ENCODE assay signal across 9 mouse cellular contexts in the genomic region with DNA sequence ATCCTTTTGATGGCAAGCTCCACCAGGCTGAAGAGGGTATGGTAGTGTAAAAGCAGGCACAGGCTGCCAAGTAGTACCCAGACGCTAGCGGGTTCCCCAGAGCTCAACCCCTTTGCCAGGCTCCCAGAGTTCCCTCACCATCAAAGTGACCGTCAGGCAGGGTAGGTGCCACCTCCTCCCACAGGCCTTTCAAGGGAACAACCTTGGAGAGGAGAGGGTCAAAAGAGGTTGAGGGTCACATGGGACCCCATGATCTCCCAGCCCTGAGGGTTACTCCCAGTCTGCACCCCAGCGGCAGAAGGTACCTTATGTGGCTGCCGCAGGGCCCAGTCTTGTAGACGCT. TPM values are rescaled to one million over a fixed set of nuclear protein-coding genes. Genes with fewer than 3 reads are reported as not detected.
DNase-seq lines count a peak whose midpoint lies in the region; ATAC-seq lines count a peak whose summit lies in the region.
"Had no signal": no experiment of that assay in that cellular context is flagged by ENCODE, and none has a peak within 500 bp of the region (broad histone marks: within the 10 kb centered on the region; RNA-seq: fewer than 3 reads in every experiment).

No protein-coding gene starts in this region.

- peak overlapping the region; percentile 48 for H3K9ac ChIP-seq in neural tube, embryonic 11.5 days (ENCODE audit: low read length)
- peak overlapping the region; percentile 75 for H3K9ac ChIP-seq in liver, embryonic 13.5 days

- no peak overlapping the region for H3K27ac ChIP-seq in neural tube, embryonic 11.5 days (ENCODE audit: low read depth, low read length)
- H3K27ac ChIP-seq in liver, embryonic 13.5 days, result peak overlapping the region; percentile 15; the same call in 1 of the 2 replicates

- DNase-seq in adrenal gland, postnatal 10 days, result peak; percentile 54
- DNase-seq in adrenal gland, postnatal 4 days (ENCODE audit: low spot score in 2 of 2), result no peak
- no peak for DNase-seq in neural tube, embryonic 11.5 days (ENCODE audit: low spot score)
- DNase-seq in neural tube, embryonic 10.5 days (ENCODE audit: extremely low spot score, low spot score), result no peak
- DNase-seq in liver, embryonic 13.5 days, result no peak
- DNase-seq in frontal cortex, postnatal 14 days (ENCODE audit: low spot score in 2 of 2), result no peak
- no peak for DNase-seq in spleen, postnatal 4 days (ENCODE audit: low spot score in 2 of 2)
- DNase-seq in thymus, postnatal 25 days, result no peak

- 78% methylated on average over 6 of the region's 6 CpGs for WGBS in neural tube, embryonic 11.5 days
- WGBS in liver, embryonic 13.5 days (ENCODE audit: insufficient replicate concordance), result 82% methylated on average over 6 of the region's 6 CpGs

- H3K4me2 ChIP-seq in neural tube, embryonic 11.5 days (ENCODE audit: low read depth), result peak overlapping the region; percentile 65
- H3K4me2 ChIP-seq in liver, embryonic 13.5 days, result peak overlapping the region; percentile 81

- no peaks in the 10 kb centered on the region for H3K9me3 ChIP-seq in neural tube, embryonic 11.5 days (ENCODE audit: control insufficient read depth, low read length)
- H3K9me3 ChIP-seq in liver, embryonic 13.5 days (replicated peaks), result no peaks in the 10 kb centered on the region
- H3K9me3 ChIP-seq: megakaryocyte, embryonic 14.5 days had no signal

- ATAC-seq in neural tube, embryonic 11.5 days (ENCODE audit: insufficient read depth, low FRiP score, low TSS enrichment), result no peak
- ATAC-seq in liver, embryonic 13.5 days (ENCODE audit: low read depth), result no peak

- peaks cover 15% of the 10 kb centered on the region for H3K4me1 ChIP-seq in neural tube, embryonic 11.5 days (ENCODE audit: control insufficient read depth, insufficient read depth, low read length)
- H3K4me1 ChIP-seq in liver, embryonic 13.5 days (replicated peaks), result peaks cover 70% of the 10 kb centered on the region

- peaks cover 12% of the 10 kb centered on the region for H3K36me3 ChIP-seq in neural tube, embryonic 11.5 days (ENCODE audit: control insufficient read depth, insufficient read depth, low read length)
- peaks cover 49% of the 10 kb centered on the region for H3K36me3 ChIP-seq in liver, embryonic 13.5 days

- H3K4me3 ChIP-seq in neural tube, embryonic 11.5 days (ENCODE audit: low read depth, low read length), result peak overlapping the region; percentile 43
- peak overlapping the region; percentile 60 for H3K4me3 ChIP-seq in liver, embryonic 13.5 days (replicated peaks)

- no peaks in the 10 kb centered on the region for H3K27me3 ChIP-seq in neural tube, embryonic 11.5 days (ENCODE audit: control insufficient read depth, insufficient read depth, low read length)
- H3K27me3 ChIP-seq in liver, embryonic 13.5 days, result no peaks in the 10 kb centered on the region
- H3K27me3 ChIP-seq: megakaryocyte, embryonic 14.5 days had no signal

RNA-seq across cellular contexts. Expression of gene Gamt, which starts 1.4 kb away (rescaled TPM):
- 100 to 1,000 TPM; 164 to 167 TPM for total RNA-seq in adrenal gland, postnatal 10 days (2021)
- total RNA-seq in adrenal gland, postnatal 4 days (2021), result 100 to 1,000 TPM; 181 to 214 TPM
- 35.1 and 37.7 TPM in 2 replicates for polyA plus RNA-seq in neural tube, embryonic 11.5 days (2014; fragmentation: Nextera tagmentation; extraction: Ambion mirVana)
- polyA plus RNA-seq in liver, embryonic 13.5 days (2015; fragmentation: Nextera tagmentation; extraction: Ambion mirVana), result 53.5 and 57.2 TPM in 2 replicates

RNA-seq across cellular contexts. Expression of gene Dazap1, which starts 1.9 kb away (rescaled TPM):
- 100 to 1,000 TPM in 1 of 2 experiments, 10 to 100 TPM in 1; 93.6 to 121 TPM for total RNA-seq in adrenal gland, postnatal 10 days (2021)
- total RNA-seq in adrenal gland, postnatal 4 days (2021), result 100 to 1,000 TPM; 180 to 181 TPM
- 49.8 and 51.9 TPM in 2 replicates for polyA plus RNA-seq in neural tube, embryonic 11.5 days (2014; fragmentation: Nextera tagmentation; extraction: Ambion mirVana)
- polyA plus RNA-seq in liver, embryonic 13.5 days (2015; fragmentation: Nextera tagmentation; extraction: Ambion mirVana), result 33.5 and 34.7 TPM in 2 replicates

RNA-seq across cellular contexts. Expression of gene Ndufs7, which starts 10.5 kb away (rescaled TPM):
- 100 to 1,000 TPM; 470 to 572 TPM for total RNA-seq in adrenal gland, postnatal 10 days (2021)
- total RNA-seq in adrenal gland, postnatal 4 days (2021), result 100 to 1,000 TPM; 208 to 225 TPM
- 247 and 261 TPM in 2 replicates for polyA plus RNA-seq in neural tube, embryonic 11.5 days (2014; fragmentation: Nextera tagmentation; extraction: Ambion mirVana)
- polyA plus RNA-seq in liver, embryonic 13.5 days (2015; fragmentation: Nextera tagmentation; extraction: Ambion mirVana), result 241 and 294 TPM in 2 replicates

RNA-seq across cellular contexts. Expression of gene Rps15, which starts 32.8 kb away (rescaled TPM):
- 1,000 to 10,000 TPM; 1,216 to 1,243 TPM for total RNA-seq in adrenal gland, postnatal 10 days (2021)
- total RNA-seq in adrenal gland, postnatal 4 days (2021), result 1,000 to 10,000 TPM; 1,413 to 1,504 TPM
- 857 and 860 TPM in 2 replicates for polyA plus RNA-seq in neural tube, embryonic 11.5 days (2014; fragmentation: Nextera tagmentation; extraction: Ambion mirVana)
- polyA plus RNA-seq in liver, embryonic 13.5 days (2015; fragmentation: Nextera tagmentation; extraction: Ambion mirVana), result 792 and 836 TPM in 2 replicates

RNA-seq across cellular contexts. Expression of gene Mum1, which starts 33.2 kb away (rescaled TPM):
- 10 to 100 TPM; 26.5 to 39.2 TPM for total RNA-seq in adrenal gland, postnatal 10 days (2021)
- total RNA-seq in adrenal gland, postnatal 4 days (2021), result 10 to 100 TPM; 48.9 to 50.4 TPM
- polyA plus RNA-seq in neural tube, embryonic 11.5 days (2014; fragmentation: Nextera tagmentation; extraction: Ambion mirVana), result 59.6 and 61.8 TPM in 2 replicates
- 26.1 and 26.5 TPM in 2 replicates for polyA plus RNA-seq in liver, embryonic 13.5 days (2015; fragmentation: Nextera tagmentation; extraction: Ambion mirVana)
